Mouse (Mus musculus): Measurements from ENCODE around the gene Rnf181.

DNA sequence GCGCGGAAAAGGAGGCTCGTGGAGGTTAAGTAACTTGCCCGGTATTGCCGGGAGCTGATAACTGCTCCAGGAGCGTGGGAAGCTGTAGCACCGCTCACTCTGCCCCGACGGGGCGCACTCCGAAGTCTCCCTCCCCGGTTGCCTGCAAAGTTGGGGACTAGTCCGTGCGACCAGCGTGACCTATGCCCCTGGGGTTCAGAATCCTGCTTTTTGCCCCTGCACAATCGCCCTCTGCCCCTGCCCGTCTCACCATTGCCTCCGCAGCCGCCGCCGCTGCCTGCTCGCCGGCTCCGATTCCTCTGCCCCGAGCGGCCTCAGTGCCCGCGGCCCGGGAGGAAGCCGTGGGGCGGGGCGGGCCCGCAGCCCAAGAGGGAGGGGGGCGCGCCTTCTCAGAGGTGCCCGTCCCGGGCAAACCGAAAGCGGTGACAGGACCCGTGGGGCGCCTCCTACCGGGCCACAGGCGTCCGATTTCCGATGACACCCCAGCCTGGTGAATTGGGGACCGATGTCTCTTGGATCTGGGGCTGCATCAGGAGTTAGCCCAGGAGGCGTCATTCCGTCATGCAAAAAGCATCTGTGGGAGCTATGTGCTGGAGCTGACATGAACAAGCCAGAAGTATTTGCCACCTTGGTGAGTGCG lies 13.5 kb upstream of the Rnf181 start, which contains the start of gene Vamp5:
- TF ChIP-seq CTCF (IDR thresholded peaks at IDR 0.05; ENCODE audit: borderline replicate concordance, insufficient read depth, low read depth, low read length) (no peak), POLR2A (IDR thresholded peaks at IDR 0.05; ENCODE audit: borderline replicate concordance, insufficient read depth, low read length) (no peak)

Data from cerebellum, adult 2 months (tissue).